Mouse (Mus musculus): ENCODE results near the gene Fam198a. TPM values are rescaled to one million over a fixed set of nuclear protein-coding genes. Genes with fewer than 3 reads are reported as not detected.

The Fam198a gene
- total RNA-seq (2015; ENCODE audit: low replicate concordance), result not detected in 2 replicates
- total RNA-seq (2017; ENCODE audit: low replicate concordance), result not detected in 2 replicates

- ATAC-seq (replicated peaks; ENCODE audit: low FRiP score, poor library complexity, severe bottlenecking), result 0 out of 2 replicates have a peak, but pooled peaks have one; percentile 26
Measured at GRCm38 (mm10) chr9:121950418-121951113, at the start of gene Fam198a. Gene Fam198a, plus strand, starts transcription at chr9:121950988.

DNA sequence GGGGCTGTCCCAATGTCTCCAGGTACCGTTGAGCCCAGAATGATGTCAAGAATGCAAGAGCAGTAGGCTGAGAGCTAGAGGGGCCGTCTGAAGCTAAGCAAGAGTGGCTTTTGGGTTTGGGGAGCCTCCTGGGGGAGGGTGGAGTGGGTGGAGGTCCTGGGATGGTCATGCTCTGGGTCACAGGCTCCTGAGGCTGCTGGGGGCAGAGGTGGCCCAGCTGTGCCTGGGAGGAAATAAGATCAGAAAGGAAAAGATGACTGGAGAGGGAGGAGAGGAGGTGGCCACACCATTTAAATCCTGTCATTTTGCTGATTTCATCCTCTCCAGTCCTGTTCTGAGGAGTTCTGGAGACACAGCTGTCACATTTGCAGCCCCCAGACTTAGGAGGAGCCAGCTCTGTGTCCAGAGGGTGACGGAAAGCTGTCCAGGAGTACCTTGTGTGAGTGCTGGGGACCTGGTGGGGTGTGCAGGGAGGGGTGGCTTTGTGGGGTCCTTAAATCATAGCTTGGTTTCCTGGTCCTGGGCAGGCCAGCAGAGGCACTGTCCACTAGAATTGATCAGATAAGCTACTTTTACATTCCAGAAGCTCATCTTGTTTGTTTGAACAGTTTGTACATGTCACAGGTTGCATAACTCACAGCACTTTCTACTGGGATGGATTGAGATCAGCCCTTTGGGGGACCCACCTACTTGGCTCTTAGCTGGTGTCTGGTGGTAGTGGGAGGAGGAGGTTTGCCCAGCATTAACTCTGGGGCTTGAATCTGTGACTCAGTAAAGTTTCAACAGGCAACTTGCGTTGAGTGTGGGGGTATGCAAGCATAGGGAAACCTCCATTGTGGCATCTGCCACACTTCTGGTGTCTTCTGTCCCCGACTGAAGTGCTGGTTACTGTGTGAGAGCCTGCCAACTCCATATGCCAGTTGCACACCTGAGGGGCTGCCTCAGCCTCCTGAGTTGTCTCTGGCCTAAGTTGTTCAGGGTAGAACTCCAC lies 48.8 kb upstream of the Fam198a start:
- ATAC-seq (replicated peaks; ENCODE audit: low FRiP score, poor library complexity, severe bottlenecking), result no peak

GRCm38 (mm10) chr9:121903476-121904305 lies 47.1 kb upstream of the Fam198a start:
- no peak for ATAC-seq (replicated peaks; ENCODE audit: low FRiP score, poor library complexity, severe bottlenecking)

DNA sequence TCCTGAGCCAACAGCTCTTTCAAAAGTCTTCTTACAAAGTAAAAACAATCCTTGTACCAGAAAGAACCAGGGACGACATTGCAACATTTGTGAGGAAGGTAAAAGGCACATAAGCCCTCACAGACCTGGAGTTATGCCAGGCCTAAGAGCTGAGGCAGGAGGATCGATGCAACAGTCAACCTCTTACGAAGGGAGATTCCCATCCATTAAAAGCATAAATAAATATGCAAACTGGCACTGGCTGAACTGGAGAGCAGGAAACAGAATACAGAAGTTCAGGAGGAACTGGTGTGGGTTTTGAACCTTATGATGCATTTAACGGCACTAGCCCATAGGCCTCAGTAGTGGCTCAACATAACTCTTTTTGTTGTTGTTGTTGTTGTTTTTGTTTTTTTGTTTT lies 46.5 kb upstream of the Fam198a start:
- no peak for ATAC-seq (replicated peaks; ENCODE audit: low FRiP score, poor library complexity, severe bottlenecking)

DNA sequence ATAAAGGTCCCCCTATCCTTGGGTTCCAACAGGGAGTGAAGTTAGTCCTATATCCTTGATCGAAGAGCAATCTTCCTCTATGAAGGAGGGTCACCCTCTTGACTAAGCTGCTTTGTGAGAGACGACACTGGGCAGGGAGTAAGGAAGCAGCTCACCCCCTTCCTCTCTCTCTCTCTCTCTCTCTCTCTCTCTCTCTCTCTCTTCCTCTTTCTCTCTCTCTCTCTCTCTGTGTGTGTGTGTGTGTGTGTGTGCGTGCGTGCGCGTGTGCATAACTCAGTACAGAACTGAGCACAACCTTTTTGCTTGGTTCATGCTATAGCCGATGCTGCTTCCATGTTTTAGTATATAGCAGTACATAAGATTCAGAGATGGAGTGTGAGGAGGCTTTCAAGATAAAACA lies 45.8 kb upstream of the Fam198a start:
- no peak for ATAC-seq (replicated peaks; ENCODE audit: low FRiP score, poor library complexity, severe bottlenecking)

- no peak for ATAC-seq (replicated peaks; ENCODE audit: low FRiP score, poor library complexity, severe bottlenecking)
Measured at GRCm38 (mm10) chr9:121905556-121906185, 45.1 kb upstream of the Fam198a start.

DNA sequence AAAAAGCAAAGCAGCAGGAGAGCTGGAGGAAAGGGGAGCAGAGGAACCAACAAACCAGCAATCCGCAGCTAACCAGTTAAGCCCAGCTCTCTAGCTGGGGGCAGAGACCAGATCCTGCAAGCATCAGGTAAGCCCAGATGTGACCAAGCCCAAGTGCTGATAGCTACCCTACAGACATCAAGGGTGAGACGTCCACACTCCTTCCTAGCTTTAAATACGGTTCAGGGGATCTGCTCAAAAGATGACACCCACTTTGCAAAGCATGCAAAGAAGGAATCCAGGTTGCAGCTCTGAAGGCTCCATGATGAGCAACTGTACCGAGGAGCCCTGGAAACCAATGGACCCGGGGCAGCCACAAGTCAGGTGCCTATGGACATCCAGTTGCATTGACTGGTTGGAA lies 44.3 kb upstream of the Fam198a start:
- ATAC-seq (replicated peaks; ENCODE audit: low FRiP score, poor library complexity, severe bottlenecking), result no peak

GRCm38 (mm10) chr9:121907356-121908070 lies 43.3 kb upstream of the Fam198a start:
- ATAC-seq (replicated peaks; ENCODE audit: low FRiP score, poor library complexity, severe bottlenecking), result no peak

- ATAC-seq (replicated peaks; ENCODE audit: low FRiP score, poor library complexity, severe bottlenecking), result no peak
Measured at GRCm38 (mm10) chr9:121908321-121908720, 42.5 kb upstream of the Fam198a start.

GRCm38 (mm10) chr9:121909635-121910034 lies 41.2 kb upstream of the Fam198a start:
- ATAC-seq (replicated peaks; ENCODE audit: low FRiP score, poor library complexity, severe bottlenecking), result 0 out of 2 replicates have a peak, but pooled peaks have one; percentile 16

GRCm38 (mm10) chr9:121911196-121911595 lies 39.6 kb upstream of the Fam198a start:
- no peak for ATAC-seq (replicated peaks; ENCODE audit: low FRiP score, poor library complexity, severe bottlenecking)

- ATAC-seq (replicated peaks; ENCODE audit: low FRiP score, poor library complexity, severe bottlenecking), result no peak
Measured at GRCm38 (mm10) chr9:121912786-121913185, 38.0 kb upstream of the Fam198a start.

DNA sequence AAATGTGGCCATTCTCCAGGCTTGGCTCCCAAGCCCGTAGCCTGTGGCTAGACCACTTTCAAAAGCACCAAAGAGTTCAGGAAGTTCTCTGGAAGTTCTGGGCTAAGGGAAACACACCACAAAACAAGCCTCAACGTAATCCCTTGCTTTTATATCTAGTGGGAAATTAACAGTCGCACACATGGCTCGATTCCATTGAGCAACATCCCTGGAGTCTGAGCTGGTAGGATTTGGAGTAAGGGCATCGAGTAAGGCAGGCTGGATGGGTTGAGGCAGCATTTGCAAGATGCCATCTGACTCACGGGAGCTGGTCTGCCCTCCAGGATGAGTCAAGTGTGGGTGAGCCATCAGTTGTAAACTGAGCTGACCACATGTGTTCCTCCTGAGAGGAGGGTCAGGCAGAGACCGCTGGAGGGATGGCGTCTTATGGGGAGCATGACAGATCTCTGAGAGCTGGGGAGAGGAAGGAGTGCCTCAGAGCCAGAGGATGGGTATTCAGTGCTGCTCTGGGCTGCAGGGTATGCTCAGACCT lies 36.5 kb upstream of the Fam198a start:
- ATAC-seq (replicated peaks; ENCODE audit: low FRiP score, poor library complexity, severe bottlenecking), result no peak

DNA sequence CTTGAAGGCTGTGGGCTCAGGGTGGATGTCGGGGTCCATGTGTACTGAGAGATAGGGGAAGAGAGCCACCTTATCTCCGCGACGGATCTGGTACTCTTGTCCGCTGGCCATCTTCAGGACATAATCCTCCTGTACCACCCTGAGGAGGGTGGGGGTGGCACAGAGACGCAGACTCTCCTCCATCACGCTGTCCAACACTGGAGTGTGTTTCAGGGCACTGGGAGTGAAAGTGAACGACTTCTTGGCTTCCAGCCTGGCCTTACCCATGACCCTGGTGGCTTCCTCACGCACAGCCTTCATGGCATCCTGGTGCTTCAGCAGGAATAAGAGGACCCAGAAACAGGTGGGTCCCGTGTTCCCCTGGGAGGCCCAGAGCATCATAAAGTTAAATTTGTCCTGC lies 35.7 kb upstream of the Fam198a start:
- no peak for ATAC-seq (replicated peaks; ENCODE audit: low FRiP score, poor library complexity, severe bottlenecking)

DNA sequence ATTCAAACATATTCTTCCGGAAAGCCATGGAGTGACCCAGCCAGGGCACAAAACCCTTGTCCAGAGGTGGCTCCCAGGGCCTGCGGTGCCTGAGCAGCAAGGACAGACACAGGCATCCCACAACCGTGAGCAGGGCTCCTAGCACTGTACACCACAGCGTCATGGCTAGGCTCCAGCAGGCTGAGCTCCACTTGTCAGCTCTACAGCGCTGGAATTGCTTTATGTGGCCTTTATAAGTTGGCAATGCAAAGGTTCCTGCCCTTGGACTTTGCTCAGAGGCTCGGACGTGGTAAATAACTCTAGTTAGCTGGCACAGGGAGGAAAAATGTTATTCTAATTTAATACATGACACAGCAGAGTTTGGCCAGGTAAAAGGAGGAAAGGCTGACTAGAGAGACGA lies 34.7 kb upstream of the Fam198a start, which contains the start of gene Cyp8b1:
TSS of gene Cyp8b1 (minus strand) at position 204 of the 400 bp plus-strand sequence.
- no peak for ATAC-seq (replicated peaks; ENCODE audit: low FRiP score, poor library complexity, severe bottlenecking)

DNA sequence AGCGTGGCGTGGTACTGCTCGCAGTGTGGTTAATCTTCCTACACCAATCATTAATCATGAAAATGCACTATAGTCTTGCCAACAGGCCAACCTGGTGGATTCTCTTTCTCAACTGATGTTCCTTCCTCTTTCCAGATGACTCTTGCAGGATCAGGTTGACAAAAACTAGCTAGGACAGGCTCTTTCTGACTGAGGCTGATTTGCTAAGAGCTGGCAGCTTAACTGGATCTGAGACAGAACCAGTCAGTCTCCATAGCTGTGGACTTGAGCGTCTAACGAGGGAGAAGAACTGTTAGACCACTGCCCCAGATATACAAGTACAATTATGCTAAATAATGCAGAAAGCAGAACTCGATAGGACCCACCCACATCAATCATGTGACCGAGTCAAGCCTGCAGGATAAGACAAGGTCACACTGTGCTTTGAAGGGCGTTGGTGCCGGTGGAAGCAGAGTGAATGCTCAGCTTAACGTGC lies 31.7 kb upstream of the Fam198a start:
- no peak for ATAC-seq (replicated peaks; ENCODE audit: low FRiP score, poor library complexity, severe bottlenecking)

- ATAC-seq (replicated peaks; ENCODE audit: low FRiP score, poor library complexity, severe bottlenecking), result no peak
Measured at GRCm38 (mm10) chr9:121923443-121923842, 27.3 kb upstream of the Fam198a start.

DNA sequence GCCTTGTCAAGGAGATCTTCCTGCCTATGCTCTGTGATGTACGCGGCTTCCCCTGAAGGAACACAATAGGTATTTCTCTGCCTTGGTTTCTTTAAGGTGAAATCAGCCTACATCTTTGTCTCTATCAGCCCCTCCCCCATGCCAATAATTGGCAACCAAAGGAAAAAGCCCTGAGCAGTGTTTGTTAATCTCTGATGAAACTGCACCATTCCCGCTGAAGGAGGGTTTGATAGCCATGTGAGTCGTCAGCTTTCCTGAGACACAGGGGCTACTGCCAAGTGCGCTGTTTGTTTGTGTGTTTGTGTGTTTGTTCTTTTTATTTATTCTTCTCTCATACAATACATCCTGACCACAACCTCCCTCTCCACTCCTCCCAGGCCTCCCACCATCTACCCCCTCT lies 26.9 kb upstream of the Fam198a start:
- no peak for ATAC-seq (replicated peaks; ENCODE audit: low FRiP score, poor library complexity, severe bottlenecking)

All from erythroid progenitor cell, adult 5-6 weeks (primary cell).